Mouse (Mus musculus): ENCODE results near the gene Krt28.

Krt28 gene

GRCm38 (mm10) chr11:99366791-99367190 is 7.9 kb downstream of the Krt28 start:
- no peak for DNase-seq (ENCODE audit: low spot score in 2 of 2)

GRCm38 (mm10) chr11:99364412-99364811 is 10.3 kb downstream of the Krt28 start:
- DNase-seq (ENCODE audit: low spot score in 2 of 2): no peak

GRCm38 (mm10) chr11:99361423-99361822 is 13.3 kb downstream of the Krt28 start:
- no peak for DNase-seq (ENCODE audit: low spot score in 2 of 2)

GRCm38 (mm10) chr11:99351004-99351403 is 23.7 kb downstream of the Krt28 start, which contains the start of gene Krt27:
Gene Krt27, minus strand, starts transcription at chr11:99351104.
- DNase-seq (ENCODE audit: low spot score in 2 of 2): no peak

- DNase-seq (ENCODE audit: low spot score in 2 of 2): no peak
Measured at GRCm38 (mm10) chr11:99339299-99339847, 35.3 kb downstream of the Krt28 start.

- DNase-seq (ENCODE audit: low spot score in 2 of 2): no peak
Measured at GRCm38 (mm10) chr11:99337866-99338265, 36.8 kb downstream of the Krt28 start, which contains the start of gene Krt26. Gene Krt26, minus strand, starts transcription at chr11:99337966.

GRCm38 (mm10) chr11:99333426-99333825 is 41.3 kb downstream of the Krt28 start:
- DNase-seq (ENCODE audit: low spot score in 2 of 2): no peak

- no peak for DNase-seq (ENCODE audit: low spot score in 2 of 2)
Measured at GRCm38 (mm10) chr11:99329655-99330054, 45.0 kb downstream of the Krt28 start.

GRCm38 (mm10) chr11:99322851-99323250 is 51.9 kb downstream of the Krt28 start, which contains the start of gene Krt25:
Gene Krt25, minus strand, starts transcription at chr11:99322951.
- DNase-seq (ENCODE audit: low spot score in 2 of 2): no peak

- DNase-seq (ENCODE audit: low spot score in 2 of 2): no peak
Measured at GRCm38 (mm10) chr11:99321094-99321493, 53.6 kb downstream of the Krt28 start.

- no peak for DNase-seq (ENCODE audit: low spot score in 2 of 2)
Measured at GRCm38 (mm10) chr11:99319127-99319526, 55.6 kb downstream of the Krt28 start.

GRCm38 (mm10) chr11:99316543-99316942 is 58.2 kb downstream of the Krt28 start:
- DNase-seq (ENCODE audit: low spot score in 2 of 2): no peak
